Mouse (Mus musculus) gastrocnemius, adult 18-20 months (tissue): ENCODE data around the gene Abcc8. TPM values are rescaled to one million over a fixed set of nuclear protein-coding genes. Genes with fewer than 3 reads are reported as not detected.

Experiments
- DNase-seq: peaks from one replicate; pipeline ENCODE4 v3.0.0; 2021; ENCODE audit warnings: low spot score
- total RNA-seq, 2 experiments: library from RNA; stranded (reverse); gene quantifications; 2 replicates each; pipeline ENCODE4 v1.2.3; 2021

Gene Abcc8
- total RNA-seq, 2 experiments from 2014 or later, result 3.3 to 5.9 TPM

- no peak for DNase-seq
These were observed 119.1 kb downstream of the Abcc8 start for GRCm38 (mm10) chr7:46060688-46061087.

- DNase-seq, result no peak
These were observed 121.0 kb downstream of the Abcc8 start for GRCm38 (mm10) chr7:46058882-46059281.

Other genes starting within 250 kb of the Abcc8 start
- under 1 TPM in 1 of 2 experiments, not detected in 1; 0.17 TPM for gene Abcc6, start 149.7 kb downstream of the Abcc8 start, total RNA-seq
- gene Nomo1, start 146.3 kb downstream of the Abcc8 start, total RNA-seq, result 10 to 100 TPM; 81.7 to 91.1 TPM
- 100 to 1,000 TPM; 121 to 133 TPM for gene Kcnj11, start 79.3 kb downstream of the Abcc8 start, total RNA-seq
- gene Ush1c, start 58.5 kb upstream of the Abcc8 start, total RNA-seq, result 10 to 100 TPM in 1 of 2 experiments, 1 to 10 TPM in 1; 9.5 to 11.0 TPM
- under 1 TPM; 0.32 to 0.43 TPM for gene Otog, start 61.0 kb upstream of the Abcc8 start, total RNA-seq
- gene Myod1, start 196.4 kb upstream of the Abcc8 start, total RNA-seq, result 10 to 100 TPM; 14.9 to 15.5 TPM
- 10 to 100 TPM; 59.0 to 67.2 TPM for gene Kcnc1, start 216.5 kb upstream of the Abcc8 start, total RNA-seq